Mouse (Mus musculus) A20 (cell line): ENCODE measurements around the gene Polr2b.
A peak's percentile ranks its signal among the peaks of the same experiment; 100 is the strongest.

ENCODE experiments used
- DNase-seq: peaks from one replicate; pipeline ENCODE4 v3.0.0-alpha.2; 2011; ENCODE audit warnings: low read depth, low spot score

Polr2b gene

DNA sequence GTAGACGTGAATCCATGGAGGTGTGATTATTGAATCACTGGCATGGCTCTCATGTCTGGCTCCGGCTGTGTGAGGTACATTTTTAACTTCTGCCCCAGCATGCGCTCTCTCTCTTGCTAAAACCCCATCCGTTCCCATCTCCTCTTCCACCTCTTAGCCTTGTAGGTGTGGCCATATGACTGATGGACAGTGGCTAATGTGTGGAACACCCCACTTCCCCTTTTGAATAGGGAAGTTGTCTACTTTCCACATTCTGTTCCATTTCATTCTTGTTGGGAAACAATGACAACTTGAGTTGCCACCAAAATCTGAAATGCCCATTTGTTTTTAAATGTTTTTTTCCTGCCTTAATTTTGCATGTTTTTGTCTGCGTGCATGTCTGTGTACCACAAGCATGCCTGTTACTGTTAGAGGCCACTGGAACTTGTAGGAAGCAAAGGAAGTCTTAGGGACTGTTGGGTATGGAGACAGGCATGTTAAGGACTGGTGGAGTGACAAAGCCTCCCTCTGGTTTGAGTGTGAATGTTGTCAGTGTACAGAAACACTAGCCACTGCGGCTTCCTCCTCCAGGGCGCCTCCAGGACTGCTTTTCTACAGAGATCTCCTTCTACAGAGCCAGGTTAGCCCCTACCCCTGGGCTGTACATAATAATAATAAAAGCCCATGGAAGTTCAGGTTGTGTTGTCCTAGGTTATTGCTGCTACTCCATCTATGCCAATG, 17.0 kb upstream of the Polr2b start:
- DNase-seq: no peak

DNA sequence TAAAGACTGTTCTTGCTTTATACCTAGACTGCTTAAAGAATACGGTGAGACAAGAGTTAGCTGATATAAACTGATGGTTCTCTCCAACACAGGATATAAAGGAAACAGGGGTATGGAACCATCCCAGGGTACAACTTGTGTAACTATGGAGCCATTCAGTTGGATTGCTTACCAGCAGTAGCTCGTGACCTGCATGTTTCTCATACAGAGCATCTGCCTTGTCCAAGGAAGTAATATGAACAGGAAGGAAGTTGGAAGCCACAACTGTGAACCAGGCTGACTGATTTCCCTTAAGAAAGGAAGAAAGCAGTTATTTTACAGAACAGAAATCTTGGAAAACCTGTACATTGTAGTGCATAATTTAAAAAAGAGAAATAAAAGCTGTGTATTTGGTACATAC, 10.5 kb upstream of the Polr2b start:
- no peak for DNase-seq

DNA sequence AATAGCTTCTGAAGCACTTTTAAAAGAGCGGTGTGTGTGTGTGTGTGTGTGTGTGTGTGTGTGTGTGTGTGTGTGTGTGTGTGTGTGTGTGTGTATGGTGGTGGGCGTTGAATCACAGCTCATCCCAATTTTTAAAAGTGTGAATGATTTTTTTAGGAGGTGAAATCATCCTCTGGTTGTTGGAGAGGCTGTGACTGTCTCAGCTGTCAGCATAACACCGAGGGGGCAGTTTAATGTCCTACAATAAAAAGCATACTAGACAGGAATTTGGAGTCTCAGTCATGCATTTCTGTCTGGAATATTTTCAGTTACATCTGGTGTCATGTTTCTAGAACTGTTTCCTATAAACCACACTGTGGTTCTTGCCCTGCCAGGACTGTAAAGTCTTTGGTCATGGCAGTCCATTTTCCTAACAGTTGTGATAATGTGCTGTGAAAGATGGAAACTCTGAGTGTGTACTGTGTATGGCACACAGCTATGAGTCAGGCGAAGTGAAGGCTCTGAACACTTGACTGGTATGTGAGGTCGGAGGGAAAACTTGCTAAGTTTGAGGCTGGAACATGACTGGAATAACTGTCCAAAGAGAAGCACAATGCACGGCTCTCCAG, 8.5 kb upstream of the Polr2b start:
- DNase-seq: no peak

DNA sequence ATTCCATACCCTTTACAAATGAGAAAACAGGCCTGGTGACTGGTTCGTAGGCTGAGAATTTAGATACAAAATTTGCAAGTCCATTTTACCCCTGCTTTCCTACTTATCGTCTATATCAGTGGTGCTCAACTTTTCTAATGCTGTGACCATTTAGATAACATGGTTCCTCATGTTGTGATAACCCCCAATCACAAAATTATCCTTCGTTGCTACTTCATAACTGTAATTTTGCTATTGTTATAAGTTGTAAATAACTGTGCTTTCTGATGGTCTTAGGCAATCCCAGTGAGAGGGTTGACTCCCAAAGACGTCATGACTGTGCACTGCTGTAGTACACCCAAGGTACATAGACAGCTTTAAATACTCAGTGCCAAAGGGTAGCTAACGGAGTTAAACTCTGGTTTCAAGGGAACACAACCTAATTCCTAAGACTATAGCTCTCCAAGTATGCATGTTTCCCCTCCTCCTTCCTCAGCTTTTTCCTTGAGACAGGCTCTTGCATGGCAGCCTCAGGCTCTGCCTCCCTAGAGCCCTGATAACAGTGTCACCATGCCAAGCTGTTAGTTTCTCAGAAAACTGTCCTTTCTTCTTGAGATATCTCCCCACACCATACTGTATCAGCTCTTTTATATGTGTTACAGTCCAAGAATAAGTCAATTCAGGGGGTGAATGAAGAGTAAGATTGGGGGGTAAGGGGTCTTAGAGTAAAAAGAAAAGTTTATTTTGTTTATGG, 2.0 kb upstream of the Polr2b start:
- no peak for DNase-seq

DNA sequence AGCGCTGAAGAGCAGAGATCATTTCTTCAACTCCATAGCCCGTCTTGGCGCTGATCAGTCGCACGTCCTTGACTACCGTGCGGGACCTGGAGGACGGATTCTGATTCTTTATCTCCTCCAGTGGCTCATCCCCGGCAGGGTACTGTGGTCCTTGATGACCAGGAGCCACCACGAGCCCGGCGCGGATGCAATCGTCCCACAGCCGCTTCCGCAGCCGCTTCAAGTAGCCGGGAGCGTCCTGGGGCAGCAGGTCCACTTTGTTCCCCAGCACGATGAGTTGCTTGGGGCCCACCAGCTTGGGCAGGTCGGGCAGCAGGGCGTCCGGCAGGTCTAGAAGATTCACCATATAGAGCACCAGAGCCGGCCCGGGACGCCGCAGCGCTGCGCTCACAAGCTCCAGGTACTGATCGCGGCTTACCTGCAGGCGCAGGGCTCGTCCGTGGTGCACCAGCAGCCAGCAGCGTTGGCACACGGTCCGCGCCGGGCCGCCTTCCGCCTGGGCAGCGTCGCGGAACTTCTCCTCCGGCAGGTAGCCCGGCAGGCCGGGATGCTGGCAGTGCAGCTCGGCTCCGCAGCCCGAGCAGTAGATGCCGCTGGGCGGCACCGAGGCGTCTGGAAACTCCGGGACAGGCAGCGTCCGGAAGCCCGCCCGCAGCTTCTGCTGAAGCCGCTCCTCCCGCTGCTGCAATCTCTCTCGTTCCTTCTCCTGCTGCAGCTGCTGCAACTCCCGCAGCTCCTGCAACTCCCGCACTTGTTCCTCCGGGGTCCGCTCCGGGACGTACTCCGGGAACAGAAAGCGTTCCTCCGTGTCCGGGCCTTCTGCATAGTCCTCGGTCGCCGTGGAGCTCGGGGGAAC, 668 bp upstream of the Polr2b start:
- peak; percentile 75 for DNase-seq

DNA sequence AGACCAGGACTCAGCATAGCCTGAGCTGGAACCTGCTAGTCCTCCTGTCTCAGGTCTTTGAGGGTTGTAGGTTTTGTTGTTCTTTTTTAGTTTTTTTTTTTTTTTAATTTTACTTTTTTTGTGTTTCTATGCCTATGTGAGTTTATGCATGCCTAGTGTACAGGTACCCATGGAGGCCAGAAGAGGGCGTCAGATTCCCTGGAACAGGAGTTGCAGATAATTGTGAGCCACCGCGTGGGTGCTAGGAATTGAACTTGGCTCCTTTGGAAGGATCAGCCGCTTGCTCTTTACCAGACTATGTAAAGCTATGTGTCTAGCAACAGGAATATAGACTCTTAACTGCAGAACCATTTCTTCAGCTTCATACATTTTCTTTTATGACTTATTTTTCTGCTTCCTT, 4.3 kb downstream of the Polr2b start:
- DNase-seq: no peak

DNA sequence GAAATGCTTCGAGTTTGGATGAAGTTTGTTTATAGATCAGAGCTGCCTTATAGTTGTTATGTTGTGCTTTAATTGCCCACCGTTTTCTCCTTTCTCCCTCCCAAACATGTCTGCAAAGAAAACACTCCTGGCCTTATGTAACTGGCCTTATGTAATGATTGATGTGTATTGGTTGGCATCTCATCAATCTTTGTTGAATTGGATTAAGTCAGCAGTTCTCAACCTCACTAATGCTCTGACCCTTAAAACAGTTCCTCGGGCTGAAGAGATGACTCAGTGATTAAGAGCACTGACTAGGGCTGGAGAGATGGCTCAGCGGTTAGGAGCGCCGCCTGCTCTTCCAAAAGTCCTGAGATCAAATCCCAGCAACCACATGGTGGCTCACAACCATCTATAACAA, 5.0 kb downstream of the Polr2b start:
- no peak for DNase-seq

DNA sequence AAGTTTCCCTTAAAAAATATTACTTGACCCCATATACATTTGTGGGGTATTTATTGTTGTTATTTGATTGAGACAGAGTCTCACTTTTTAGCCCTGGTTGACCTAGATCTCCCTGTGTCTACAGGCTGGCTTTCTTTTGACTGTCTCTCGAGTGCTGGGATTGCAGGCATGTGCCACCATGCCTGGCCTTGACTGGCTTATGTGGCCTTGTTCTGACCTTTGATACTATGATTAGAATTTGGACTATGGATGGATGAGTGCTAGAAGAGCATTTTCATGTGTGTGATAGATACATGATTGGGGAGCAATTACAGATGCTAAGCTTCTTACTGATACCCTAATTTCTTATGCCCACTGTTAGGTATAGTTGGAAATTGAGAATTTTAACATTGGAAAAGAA, 15.0 kb downstream of the Polr2b start:
- no peak for DNase-seq

DNA sequence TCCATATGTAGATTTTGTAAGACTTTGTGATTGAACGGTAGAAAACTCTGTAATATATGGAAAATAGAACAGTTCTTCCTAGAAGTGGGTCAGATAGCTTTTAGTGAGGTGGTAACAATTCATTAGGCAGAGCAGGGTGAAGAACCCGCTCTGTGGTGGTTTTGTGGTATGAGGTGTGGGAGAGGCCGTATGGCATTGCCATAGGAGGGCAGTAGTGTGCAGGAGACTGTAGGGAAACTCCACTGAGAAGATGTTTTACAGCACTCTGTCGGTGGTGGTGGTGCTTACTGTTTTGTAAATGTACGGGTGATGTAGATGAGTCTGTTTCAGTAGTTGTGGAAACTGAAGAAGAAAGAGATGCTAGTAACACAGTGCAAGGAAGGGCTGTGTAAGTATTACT, 20.2 kb downstream of the Polr2b start:
- DNase-seq: peak; percentile 21

DNA sequence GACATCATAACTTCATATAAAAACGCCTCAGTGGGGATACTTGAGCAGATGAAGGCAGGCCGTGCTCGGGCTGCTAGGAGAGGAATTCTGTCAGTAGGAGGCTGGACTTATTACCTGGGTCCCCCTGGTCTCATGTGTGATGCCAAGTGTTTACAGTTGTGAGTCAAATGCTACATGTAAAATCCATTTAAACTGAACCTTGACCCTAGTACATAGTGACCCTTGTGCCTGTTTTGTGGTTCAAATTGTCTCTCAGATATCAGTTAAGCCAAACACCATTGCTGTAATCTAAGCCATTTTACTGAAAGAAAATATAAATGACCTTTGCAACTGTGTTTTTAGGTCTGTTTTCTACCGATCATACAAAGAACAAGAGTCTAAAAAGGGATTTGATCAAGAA, 30.1 kb downstream of the Polr2b start:
- DNase-seq: no peak

DNA sequence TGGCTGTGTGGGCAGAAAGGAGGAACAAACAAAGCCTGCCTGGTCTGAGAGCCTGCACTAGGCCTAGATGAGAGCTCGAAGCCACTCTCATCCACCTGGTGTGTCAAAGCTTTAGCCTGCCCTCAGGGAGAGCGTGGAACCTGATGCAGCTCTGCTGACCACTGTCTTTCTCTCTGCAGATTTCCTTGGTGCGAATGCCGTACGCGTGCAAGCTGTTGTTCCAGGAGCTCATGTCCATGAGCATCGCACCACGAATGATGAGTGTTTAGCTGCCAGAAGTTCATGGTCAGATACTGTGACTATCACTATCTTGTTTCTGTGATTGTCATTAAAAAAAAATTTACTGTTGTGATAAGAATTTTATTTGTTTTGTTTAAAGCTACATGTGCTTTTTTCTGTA, 39.0 kb downstream of the Polr2b start:
- DNase-seq: no peak

DNA sequence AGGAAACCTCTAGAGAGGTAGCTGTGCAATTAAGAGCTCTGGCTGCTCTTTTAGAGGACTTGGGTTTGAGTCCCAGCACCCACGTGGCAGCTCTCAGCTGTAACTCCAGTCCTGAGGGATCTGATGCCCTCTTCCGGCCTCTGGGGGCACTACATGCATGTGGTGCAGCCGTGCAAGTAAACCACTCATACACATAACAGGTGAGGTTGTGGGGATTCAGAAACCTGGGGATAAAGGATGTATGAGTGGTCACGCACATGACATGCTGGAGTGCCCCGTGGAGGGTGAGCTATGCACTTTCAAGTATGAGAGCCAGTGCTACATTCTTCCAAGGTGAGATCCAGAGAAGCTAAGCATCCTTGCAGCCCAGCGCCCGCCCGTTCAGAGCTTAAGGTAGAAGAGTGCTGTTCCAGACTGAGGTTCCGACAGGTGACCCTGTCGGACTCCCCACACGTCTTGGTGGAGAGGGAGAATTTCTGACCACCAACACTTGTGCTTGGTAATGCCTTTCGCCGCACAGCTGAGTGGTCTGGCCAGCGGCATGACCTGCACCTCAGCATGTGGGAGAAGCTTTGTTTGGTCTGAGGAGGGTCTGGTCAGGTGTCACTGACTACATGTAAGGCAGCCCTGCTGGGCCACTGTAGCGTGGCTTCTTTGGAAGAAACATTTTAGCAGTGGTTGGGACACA, 40.2 kb downstream of the Polr2b start:
- DNase-seq: no peak

DNA sequence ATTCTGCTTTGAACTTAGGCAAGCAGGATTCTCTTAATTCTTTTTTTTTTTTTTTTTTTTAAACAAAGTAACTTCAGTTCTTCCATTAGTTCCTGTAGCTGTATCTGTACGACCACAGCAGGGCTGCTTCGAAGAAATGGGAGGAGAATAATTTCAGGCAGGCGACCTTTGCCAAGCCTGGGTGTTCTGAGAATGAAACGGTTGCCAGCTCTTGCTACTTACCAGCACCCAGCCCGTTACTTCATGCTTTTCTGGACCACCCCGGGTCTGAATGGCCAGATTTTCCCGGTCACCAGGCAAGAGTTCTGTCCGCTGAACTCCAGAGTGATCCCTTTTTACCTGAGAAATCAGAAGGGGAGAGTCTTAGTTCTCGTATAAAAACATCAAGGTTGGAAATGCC, 41.7 kb downstream of the Polr2b start:
- no peak for DNase-seq

DNA sequence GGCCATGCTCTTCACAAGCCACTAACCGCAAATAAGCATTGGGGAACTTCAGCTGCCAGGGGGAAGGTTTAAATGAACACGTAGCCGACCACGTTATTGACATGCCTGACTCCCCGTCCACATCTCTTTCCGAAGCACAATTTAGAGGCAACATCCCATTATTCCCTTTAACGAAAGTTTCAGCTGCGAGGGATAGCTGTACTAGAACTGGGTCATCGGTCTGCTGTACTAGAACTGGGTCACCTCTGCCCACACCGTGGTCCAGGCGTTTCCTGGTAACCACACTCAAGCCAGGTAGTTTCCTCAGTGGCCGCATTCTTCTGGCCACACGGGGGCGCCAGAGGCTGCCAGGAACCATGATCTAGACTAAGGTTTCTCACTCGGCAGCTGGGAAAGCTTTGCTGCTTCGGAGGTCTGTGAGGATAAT, 44.4 kb downstream of the Polr2b start:
- peak; percentile 88 for DNase-seq

DNA sequence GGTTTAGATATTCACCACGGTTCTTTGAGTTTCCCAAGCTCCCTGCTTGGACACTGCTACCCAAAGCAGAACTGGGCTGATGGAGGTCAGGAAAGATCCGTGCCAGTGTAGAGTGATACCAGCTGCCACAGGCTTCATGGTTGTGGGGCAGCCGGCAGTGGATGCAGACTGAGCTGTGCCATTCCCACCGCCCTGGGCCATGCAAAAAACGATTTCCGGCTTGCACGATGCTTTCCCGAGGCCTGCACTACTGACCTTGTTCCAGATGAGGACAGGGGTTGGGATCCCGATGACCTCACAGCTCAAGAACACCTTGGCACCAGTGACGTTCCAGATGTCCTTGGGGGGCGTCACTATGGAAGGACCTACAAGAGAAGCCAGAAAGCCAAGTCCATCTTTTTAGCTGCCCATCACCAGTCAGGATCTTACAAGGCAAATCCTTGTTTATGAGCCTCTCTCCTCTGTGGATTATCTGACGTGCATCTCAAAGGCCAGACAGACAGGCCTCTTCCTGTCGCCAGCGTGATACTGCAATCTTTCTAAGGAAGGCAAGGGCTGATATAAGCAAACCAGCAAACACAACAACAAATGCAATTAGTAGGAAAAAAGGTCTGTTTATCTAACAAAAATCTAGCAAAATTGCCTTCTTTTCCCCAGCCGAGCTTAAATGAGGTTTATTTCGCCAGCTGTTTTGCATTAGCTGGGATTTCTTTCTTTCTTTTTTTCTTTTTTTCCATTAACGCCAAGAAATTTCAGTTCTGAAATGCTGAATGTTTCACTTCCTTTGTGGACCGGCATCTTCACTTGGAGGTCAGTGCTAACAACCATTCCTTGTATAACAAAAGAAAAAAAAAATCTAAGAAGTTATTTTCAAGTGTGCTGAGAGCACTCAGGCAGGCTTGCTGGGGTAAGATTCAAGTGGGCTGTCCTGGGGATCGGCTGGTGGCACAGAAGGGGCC, 45.6 kb downstream of the Polr2b start:
- no peak for DNase-seq

DNA sequence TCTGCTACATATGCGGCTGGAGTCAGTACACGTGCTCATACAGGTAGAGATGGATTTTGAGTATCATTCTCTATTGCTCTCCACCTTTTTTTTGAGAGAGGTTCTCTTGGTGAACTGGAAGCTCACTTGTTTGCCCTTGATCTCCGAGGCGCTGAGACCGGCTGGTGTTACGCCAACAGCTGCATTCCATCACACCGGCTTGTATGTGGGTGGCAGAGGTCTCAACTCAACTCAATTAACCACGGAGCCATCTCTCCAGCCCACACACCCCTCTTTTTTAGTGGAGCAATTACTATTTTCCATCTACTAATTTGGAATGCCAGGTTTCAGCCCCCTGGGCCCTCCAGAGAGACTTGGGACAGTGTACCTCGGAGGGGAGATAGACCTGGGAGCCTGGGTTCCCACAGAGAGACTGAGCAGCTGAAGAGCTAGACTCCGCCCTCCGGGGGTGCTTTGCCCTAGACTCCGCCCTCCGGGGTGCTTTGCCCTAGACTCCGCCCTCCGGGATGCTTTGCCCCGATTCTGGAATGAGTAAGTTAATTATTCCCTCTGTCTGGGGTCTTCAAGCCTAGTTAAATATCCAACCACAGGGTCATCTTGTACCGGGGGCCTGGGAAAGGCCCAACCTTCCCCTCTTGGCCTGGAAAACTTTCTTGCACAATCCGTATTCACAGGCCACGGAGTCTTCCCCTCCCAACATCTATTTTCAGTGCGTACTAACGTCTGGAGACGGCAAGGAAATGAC, 47.6 kb downstream of the Polr2b start:
- DNase-seq: no peak

DNA sequence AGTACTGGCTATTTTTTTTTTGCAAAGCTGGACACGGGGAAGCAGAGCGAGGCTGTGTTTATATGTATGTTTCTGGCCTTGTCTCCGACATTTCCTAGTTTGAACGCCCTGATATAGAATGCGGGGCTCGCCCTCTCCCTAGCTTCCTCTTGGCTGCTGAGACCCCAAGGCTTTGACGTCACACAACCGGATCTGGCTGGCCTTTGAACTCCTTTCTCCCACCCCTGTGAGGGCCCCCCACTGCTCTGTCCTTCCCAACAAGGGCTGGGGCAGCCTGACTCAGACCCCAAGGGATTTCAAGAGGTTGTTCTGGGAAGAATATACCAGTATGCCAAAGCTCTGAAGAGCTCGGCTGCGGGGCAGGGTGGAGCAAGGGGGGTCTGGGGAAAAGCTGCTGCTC, 48.4 kb downstream of the Polr2b start:
- DNase-seq: no peak

DNA sequence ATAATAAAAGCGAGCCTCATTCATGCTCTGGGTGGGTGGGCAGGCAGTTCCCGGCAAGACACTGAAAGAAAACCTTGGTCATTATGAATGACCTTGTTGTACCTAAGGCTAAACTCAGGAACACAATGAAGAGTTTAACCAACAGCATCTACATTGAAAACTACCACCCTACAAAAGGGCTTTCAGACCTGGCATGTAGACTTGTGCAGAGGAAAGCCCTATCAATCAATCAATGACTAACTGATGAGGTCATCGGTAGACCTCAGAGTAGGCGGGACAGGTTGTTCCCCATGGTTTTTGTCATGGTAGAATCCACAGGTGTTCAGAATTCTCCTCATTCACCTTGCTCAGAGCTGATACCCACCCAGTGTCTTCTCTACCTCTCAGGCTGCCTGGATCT, 50.0 kb downstream of the Polr2b start:
- no peak for DNase-seq

DNA sequence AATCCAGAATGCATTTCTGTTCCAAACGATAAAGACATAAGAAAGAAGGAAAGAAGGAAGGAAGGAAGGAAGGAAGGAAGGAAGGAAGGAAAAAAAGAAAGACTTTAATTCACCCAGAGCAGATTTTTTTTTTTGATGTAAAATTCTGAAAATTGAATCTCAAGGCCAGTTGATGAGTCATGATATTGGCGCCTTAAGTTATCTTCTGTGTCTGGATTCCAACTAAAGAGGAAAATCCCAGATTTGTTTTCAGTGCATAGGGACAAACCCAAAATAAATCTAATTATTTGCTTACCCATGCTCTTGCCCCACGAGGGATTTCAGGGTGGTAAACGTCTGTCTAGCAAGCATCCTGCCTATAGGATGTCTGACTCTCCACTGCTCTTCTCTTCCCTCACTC, 51.1 kb downstream of the Polr2b start:
- DNase-seq: no peak

DNA sequence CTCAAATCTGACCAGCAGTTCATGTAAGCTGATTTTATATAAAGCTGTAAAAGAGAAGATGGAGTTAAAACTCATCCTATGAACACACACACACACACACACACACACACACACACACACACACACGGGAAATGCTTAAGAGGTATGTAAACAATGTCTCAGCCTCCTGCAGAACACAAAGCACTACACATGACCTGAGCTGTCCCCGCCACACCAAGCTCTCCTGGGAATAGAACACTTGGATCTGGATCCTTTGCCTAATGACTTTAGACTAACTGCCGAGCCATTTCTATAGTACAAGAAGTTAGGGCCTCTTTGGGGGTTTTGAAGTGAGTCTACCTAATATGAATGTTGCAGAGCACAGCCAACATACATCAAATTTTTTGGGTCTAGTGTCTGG, 52.2 kb downstream of the Polr2b start:
- no peak for DNase-seq
